Mouse (Mus musculus): ENCODE data around the gene Chd9.

Gene Chd9

DNA sequence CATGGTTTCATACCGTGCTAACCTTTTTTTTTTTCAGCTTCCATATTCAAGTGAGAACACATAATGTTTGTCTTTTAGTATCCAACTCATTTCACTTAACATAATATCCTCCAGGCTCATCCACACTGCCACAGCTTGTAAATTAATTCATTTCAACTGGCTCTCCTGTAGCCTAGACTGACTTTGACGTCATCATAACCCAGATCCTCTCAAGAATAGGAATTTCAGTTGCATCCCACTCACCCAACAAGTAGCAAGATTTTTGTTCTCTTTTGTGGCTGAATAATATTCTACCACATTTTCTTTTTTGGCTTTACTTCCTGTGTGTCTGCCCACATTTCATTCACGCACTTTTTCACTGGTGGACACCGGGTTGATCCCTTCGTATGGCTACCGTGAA lies 9.3 kb downstream of the Chd9 start:
- DNase-seq (ENCODE audit: low spot score in 2 of 2), result no peak

- no peak for DNase-seq (ENCODE audit: low spot score in 2 of 2)
These were observed 11.9 kb downstream of the Chd9 start for GRCm38 (mm10) chr8:90839725-90840714.

- no peak for DNase-seq (ENCODE audit: low spot score in 2 of 2)
These were observed 13.2 kb downstream of the Chd9 start for GRCm38 (mm10) chr8:90841321-90841720.

DNA sequence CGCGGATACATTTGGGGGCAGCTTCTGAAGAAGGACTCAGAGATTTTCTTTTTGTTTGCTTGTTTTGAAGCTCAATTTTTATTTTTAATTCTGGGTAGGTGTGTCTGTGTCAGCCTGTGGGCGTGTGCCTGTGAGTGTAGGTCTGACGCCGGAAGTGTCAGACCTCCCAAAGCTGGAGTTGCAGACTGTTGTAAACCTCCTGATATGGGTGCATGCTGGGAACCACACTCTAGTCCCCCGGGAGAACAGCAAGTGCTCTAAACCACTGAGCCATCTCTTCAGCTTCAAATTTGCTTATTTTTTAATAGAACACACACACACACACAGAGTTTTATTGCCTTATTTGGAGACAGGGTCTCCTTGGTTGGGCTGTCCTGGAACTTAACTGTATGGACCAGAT lies 15.0 kb downstream of the Chd9 start:
- DNase-seq (ENCODE audit: low spot score in 2 of 2), result peak in 1 of 2 experiments; percentile 48

GRCm38 (mm10) chr8:90844179-90844967 lies 16.2 kb downstream of the Chd9 start:
- no peak for DNase-seq (ENCODE audit: low spot score in 2 of 2)

DNA sequence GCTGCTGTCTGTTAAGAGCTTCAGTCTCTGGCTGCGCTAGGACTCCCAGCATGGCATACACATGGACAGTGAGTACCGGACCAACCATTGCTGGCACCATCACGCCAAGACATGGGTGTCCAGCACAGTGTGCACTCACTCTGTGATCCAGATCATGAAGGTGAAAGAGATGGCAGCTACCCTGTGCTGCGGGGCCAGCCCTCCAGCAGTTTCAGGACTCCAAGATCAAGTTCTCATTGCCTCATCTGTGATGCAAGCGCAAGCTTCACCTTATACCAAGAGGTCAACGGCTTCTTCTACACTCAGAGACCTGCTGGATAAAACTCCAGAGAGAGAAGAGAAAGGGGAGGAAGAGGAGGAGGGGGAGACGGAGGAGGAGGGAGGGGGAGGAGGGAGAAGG lies 19.8 kb downstream of the Chd9 start:
- DNase-seq (ENCODE audit: low spot score in 2 of 2), result no peak

DNA sequence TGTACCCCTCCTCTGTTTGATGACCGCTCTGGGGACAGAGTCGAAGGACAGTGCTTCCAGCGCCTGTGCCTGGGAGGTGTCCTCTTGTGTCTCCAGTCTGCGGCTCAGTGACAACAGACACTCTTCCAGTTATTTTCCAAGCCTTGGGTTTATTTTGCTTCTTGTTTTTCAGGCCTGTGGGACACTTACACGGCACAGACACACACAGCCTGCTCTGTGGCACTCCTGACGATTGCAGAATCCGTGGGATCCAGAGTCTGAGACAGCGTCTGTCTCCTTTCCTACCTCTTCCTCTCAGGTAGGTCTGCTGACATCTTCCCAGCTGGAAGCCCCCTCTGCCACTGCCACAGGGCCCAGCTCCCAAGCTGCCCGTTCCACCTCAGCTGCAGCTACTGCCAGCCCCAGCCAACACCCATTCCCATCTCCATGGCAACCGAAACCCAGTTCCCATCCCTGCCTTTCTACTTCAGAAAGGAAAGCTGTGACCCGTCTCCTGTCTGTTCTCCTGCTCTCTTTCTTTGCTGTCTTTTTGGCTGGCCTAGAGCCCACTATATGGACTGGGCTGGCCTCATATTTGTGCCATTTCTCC lies 21.4 kb downstream of the Chd9 start:
- DNase-seq (ENCODE audit: low spot score in 2 of 2), result no peak

DNA sequence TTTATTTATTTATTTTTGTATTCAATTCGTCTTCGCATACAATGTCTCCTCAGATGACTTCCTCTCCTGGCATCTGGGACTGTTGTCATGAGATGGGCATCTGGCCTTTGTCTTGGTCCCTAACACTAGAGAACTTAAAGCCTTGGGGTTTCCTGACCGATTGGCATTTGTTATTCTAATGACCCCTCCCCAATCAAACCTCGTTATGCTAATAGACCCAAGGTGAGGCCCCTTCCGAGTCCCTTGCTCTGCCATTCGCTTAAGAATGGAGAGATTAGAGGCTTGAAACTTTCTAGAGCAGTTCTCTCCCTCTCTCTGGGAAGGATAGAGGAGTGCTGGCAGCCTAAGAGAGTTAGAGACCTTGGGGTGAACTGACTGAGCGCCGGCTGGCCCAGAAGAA lies 23.4 kb downstream of the Chd9 start:
- no peak for DNase-seq (ENCODE audit: low spot score in 2 of 2)

DNA sequence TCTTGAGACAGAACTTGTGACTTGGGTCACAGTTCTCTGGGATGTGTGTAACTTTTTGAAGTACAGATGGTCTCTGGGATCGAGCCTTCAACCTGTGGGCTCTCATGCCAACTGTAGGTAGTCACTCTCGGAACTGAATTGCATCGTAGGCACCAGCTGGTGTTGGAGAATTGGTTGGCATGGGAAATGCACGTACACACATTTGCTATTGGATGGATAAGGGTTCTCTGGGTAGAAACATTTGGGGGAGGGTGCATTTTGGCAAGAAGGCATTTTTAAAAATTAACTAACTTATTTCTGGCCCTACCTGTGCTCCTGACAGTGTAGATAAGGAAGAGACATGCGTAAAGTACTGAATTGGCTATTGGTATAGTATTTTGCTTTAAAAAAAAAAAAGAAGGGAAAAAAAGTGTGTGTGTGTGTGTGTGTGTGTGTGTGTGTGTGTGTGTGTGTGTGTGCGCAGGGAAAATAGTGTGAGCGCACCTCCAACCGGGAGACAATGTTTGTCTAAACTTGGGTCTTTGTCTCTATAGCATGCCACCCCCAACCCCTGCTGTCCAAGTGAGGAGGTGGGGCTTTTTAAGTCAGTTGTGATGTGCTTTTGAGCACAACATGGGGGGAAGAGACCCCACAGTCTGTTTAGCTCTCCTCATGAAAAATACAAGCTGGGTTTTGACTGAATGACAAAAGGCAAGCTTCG lies 26.0 kb downstream of the Chd9 start:
- no peak for DNase-seq (ENCODE audit: low spot score in 2 of 2)

GRCm38 (mm10) chr8:90854671-90855161 lies 26.6 kb downstream of the Chd9 start:
- DNase-seq (ENCODE audit: low spot score in 2 of 2), result no peak

DNA sequence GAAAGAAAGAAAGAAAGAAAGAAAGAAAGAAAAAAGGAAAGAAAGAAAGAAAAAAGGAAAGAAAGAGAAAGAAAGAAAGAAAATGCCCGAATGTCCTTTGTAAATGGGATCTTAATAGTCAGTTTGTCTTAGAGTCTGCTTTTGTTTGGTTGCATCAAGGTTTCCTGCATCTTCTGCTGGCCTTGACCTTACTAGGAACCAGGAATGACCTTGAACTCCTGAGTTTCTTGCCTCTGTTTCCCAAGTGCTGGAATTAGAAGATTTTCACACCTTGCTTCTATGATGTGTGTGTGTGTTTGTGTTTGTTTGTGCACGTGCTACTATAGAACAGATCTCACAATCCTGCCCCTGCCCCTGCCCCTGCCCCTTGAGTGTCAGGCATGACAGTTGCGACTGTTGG lies 28.0 kb downstream of the Chd9 start:
- no peak for DNase-seq (ENCODE audit: low spot score in 2 of 2)

DNA sequence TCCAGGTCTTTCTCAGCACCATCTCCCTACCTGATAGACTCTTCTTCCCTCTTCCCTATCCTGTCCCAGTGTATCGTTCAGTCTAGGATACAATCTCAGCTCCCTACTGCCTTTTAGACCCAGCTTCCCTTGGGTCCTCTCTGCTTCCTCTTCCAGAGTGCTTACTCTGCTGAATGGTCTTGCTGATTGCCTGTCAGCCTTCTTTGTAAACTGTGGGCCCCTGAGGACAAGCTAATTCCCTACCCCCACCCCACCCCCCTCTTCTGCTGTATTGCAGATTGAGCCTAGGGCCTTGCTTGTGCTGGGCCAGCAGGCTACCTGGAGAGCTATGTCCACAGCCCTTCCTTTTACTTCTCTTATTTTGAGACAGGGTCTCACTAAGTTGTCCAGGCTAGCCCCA lies 28.8 kb downstream of the Chd9 start:
- DNase-seq (ENCODE audit: low spot score in 2 of 2), result no peak

- DNase-seq (ENCODE audit: low spot score in 2 of 2), result no peak
These were observed 29.9 kb downstream of the Chd9 start for GRCm38 (mm10) chr8:90858071-90858470.

GRCm38 (mm10) chr8:90861266-90861944 lies 33.3 kb downstream of the Chd9 start:
- no peak for DNase-seq (ENCODE audit: low spot score in 2 of 2)

DNA sequence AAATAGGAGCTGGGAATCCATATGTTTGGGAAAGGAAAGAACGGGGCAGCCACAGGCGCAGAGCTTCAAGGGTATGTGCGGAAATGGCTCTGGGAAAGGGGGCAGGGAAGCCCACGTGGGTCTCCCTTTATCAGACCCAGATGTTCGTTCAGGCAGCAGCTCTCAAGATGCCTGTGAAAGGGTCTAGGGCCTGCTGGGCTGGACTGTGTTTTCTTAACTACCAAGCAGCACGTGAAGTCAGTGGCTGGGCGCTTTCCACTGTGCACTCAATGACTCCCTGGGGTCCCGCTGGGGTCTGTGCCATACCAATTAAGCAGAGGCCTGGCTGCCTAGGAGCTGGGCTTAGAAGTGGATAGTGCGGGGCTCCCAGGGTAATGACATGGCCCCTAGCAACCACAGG lies 33.9 kb downstream of the Chd9 start:
- DNase-seq (ENCODE audit: low spot score in 2 of 2), result no peak

DNA sequence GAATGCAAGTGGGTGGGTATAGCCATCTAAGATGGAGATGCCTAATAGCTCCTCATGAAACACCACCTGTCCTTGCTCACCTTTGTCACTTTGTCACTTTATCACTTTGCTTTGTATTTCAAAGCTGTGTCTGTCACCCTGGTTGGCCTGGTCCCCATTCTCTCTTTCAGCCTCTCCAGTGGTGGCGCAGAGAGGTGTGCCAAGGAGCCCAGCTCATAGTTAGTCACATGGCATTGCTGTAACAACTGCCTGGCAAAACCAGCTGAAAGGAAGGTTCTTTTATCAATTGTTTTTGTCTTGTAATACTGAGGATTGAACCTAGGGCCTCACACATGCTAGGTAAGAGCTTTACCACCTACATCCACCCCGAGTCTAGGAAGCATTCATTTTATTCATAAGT lies 38.9 kb downstream of the Chd9 start:
- DNase-seq (ENCODE audit: low spot score in 2 of 2), result no peak

DNA sequence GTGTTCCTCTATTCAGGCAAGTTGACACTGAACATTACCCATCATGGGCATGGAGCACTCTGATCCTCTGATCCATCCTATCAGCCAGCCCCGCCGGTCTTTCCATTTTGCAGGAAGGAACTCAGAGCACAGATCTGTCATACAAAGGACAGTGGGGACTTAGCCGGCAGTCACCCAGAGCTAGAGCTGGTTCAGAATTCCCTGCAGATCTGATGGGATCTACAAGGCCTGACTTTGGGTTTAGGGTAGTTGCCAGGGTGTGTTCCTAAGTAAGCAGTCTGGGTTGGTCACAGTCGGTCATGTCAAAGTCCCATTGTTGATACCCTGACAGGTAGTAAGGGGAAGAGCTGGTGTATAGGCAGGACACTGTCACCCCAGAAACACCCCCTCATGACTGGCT lies 39.8 kb downstream of the Chd9 start:
- DNase-seq (ENCODE audit: low spot score in 2 of 2), result no peak

DNA sequence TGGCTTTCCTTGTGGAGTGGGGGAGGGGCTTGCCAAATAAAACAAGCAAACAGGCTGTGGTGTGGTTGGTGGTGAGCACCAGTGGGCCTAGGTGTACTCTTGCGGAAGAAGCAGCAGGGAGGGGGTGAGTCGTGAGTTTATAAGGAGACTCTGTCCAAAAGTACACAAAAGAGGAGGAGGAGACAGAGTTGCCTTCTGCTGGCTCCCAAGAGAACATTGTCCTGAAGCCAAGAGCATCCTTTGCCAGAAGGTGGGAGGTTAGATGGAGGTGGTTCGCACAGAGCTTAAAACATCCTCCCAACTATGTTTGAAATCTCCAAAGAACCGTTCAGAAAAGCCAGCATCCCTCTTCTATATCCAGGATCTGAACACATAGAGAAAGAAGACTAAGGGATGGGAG lies 40.2 kb downstream of the Chd9 start:
- DNase-seq (ENCODE audit: low spot score in 2 of 2), result no peak

DNA sequence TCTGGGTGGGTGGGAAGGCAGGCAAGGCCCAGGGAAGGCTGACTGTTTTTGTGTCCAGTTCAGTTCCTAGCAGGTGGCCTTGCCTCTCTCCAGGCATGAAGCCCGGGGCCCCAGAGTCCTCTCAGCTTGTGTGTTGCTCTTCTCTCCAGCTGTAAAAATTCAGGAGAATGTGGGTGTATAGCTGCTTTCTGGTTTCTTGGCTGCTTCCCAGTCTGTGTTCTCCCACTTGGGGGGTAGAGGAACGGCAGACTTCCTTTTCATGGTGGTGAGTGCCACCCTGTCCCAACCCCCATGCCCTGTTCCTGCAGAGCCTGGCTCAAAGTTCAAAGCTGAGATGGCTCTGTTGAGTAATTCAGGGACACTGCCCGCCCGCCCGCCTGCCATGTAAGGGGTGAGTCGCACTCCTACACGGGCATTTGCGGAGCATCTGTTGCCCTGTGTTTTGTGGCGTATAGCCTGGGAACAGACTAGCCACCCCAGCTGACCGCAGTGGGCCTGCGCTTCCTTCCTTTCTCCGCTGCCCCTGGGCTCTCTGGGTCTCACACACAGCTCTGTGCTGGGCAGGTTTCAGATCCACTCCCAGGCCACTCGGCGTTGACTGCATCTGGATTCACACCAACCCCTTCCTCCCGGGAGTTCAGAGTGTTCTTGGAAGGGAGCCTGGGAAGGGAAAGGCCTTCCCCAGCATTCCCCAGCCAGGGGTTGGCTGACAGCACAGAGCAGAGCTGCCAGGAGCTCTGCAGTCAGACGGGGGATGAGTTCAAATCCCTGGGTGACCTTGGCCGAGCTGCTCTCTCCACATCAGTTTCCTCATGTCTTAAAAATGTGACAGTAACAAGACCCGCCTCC lies 41.1 kb downstream of the Chd9 start:
- DNase-seq (ENCODE audit: low spot score in 2 of 2), result peak in 1 of 2 experiments; percentile 13

All from natural killer cell, adult 2 months (primary cell).